Mouse (Mus musculus): ENCODE results near the gene Hoxd12. TPM values are rescaled to one million over a fixed set of nuclear protein-coding genes. Genes with fewer than 3 reads are reported as not detected.

Hoxd12 gene
- polyA plus RNA-seq, 1 experiment from 2014 or later: not detected

GRCm38 (mm10) chr2:74667191-74667841 lies 7.5 kb upstream of the Hoxd12 start:
- H3K27ac ChIP-seq (replicated peaks in 1 of 2; ENCODE audit: control insufficient read depth in 1 of 2, insufficient read depth in 1 of 2, low read depth in 2 of 2, low read length in 2 of 2): no peak overlapping the region
- H3K9ac ChIP-seq (ENCODE audit: low read length): no peak overlapping the region
- peak overlapping the region in 1 of 2 experiments; percentile 44; a peak in 2 of 4 replicates for H3K4me3 ChIP-seq (ENCODE audit: control insufficient read depth in 1 of 2, insufficient read depth in 1 of 2, low read depth in 1 of 2, low read length in 2 of 2)
- no peaks in the 10 kb centered on the region for H3K9me3 ChIP-seq (ENCODE audit: control insufficient read depth, low read length)
- no peaks in the 10 kb centered on the region for H3K36me3 ChIP-seq (ENCODE audit: control insufficient read depth, insufficient read depth, low read length)
- peaks cover 3 to 12% of the 10 kb centered on the region in 2 experiments; a peak in 3 of 4 replicates for H3K4me1 ChIP-seq (ENCODE audit: control insufficient read depth in 2 of 2, insufficient read depth in 2 of 2, low read length in 2 of 2)
- ATAC-seq (ENCODE audit: insufficient number of reproducible peaks, insufficient read depth, low FRiP score, low read depth): no peak
- H3K27me3 ChIP-seq (ENCODE audit: control insufficient read depth, insufficient read depth, low read length): peaks cover 97% of the 10 kb centered on the region
- 3% methylated on average over 36 of the region's 36 CpGs for WGBS
- 0 out of 2 replicates have a peak overlapping the region, but pooled peaks have one; percentile 75 for H3K4me2 ChIP-seq (ENCODE audit: low read length)

- H3K9ac ChIP-seq (ENCODE audit: low read length): no peak within 1 kb of the TSS
- H3K4me2 ChIP-seq (ENCODE audit: low read length): peak within 1 kb of the TSS; percentile 75
- no peaks in the 10 kb centered on the region for H3K9me3 ChIP-seq (ENCODE audit: control insufficient read depth, low read length)
- H3K27me3 ChIP-seq (ENCODE audit: control insufficient read depth, insufficient read depth, low read length): peaks cover 97% of the 10 kb centered on the region
- under 1% methylated on average over 18 of the region's 51 CpGs for WGBS
- H3K4me1 ChIP-seq (ENCODE audit: control insufficient read depth in 2 of 2, insufficient read depth in 2 of 2, low read length in 2 of 2): peaks cover 5 to 12% of the 10 kb centered on the region in 2 experiments
- H3K4me3 ChIP-seq (ENCODE audit: control insufficient read depth in 1 of 2, insufficient read depth in 1 of 2, low read depth in 1 of 2, low read length in 2 of 2): peak within 1 kb of the TSS; percentile 43 to 44
- no peaks in the 10 kb centered on the region for H3K36me3 ChIP-seq (ENCODE audit: control insufficient read depth, insufficient read depth, low read length)
- no peak; the same call in 1 of the 2 replicates for ATAC-seq (ENCODE audit: insufficient number of reproducible peaks, insufficient read depth, low FRiP score, low read depth)
- no peak within 1 kb of the TSS for H3K27ac ChIP-seq (replicated peaks in 1 of 2; ENCODE audit: control insufficient read depth in 1 of 2, insufficient read depth in 1 of 2, low read depth in 2 of 2, low read length in 2 of 2)
Observed at GRCm38 (mm10) chr2:74667842-74668357, 6.9 kb upstream of the Hoxd12 start, which contains the start of gene Hoxd13. Gene Hoxd13 (plus strand): TSS chr2:74668310.

- Histone ChIP-seq H3K9ac (ENCODE audit: low read length) (no peak overlapping the region), H3K4me1 (ENCODE audit: control insufficient read depth in 2 of 2, insufficient read depth in 2 of 2, low read length in 2 of 2) (peaks cover 5 to 12% of the 10 kb centered on the region in 2 experiments), H3K27ac (replicated peaks in 1 of 2; ENCODE audit: control insufficient read depth in 1 of 2, insufficient read depth in 1 of 2, low read depth in 2 of 2, low read length in 2 of 2) (no peak overlapping the region), H3K36me3 (ENCODE audit: control insufficient read depth, insufficient read depth, low read length) (no peaks in the 10 kb centered on the region), H3K27me3 (ENCODE audit: control insufficient read depth, insufficient read depth, low read length) (peaks cover 97% of the 10 kb centered on the region), H3K9me3 (ENCODE audit: control insufficient read depth, low read length) (no peaks in the 10 kb centered on the region), H3K4me2 (ENCODE audit: low read length) (peak overlapping the region; percentile 75), H3K4me3 (ENCODE audit: control insufficient read depth in 1 of 2, insufficient read depth in 1 of 2, low read depth in 1 of 2, low read length in 2 of 2) (peak overlapping the region; percentile 43 to 44)
- WGBS: under 1% methylated on average over 68 of the region's 74 CpGs
- no peak for ATAC-seq (ENCODE audit: insufficient number of reproducible peaks, insufficient read depth, low FRiP score, low read depth)
Observed at GRCm38 (mm10) chr2:74668370-74669229, 6.2 kb upstream of the Hoxd12 start.

- H3K36me3 ChIP-seq (ENCODE audit: control insufficient read depth, insufficient read depth, low read length): no peaks in the 10 kb centered on the region
- peaks cover 97% of the 10 kb centered on the region for H3K27me3 ChIP-seq (ENCODE audit: control insufficient read depth, insufficient read depth, low read length)
- no peak overlapping the region for H3K27ac ChIP-seq (replicated peaks in 1 of 2; ENCODE audit: control insufficient read depth in 1 of 2, insufficient read depth in 1 of 2, low read depth in 2 of 2, low read length in 2 of 2)
- H3K4me1 ChIP-seq (ENCODE audit: control insufficient read depth in 2 of 2, insufficient read depth in 2 of 2, low read length in 2 of 2): peaks cover 5 to 12% of the 10 kb centered on the region in 2 experiments
- no peak overlapping the region for H3K4me2 ChIP-seq (ENCODE audit: low read length)
- no peak overlapping the region for H3K4me3 ChIP-seq (ENCODE audit: control insufficient read depth in 1 of 2, insufficient read depth in 1 of 2, low read depth in 1 of 2, low read length in 2 of 2)
- H3K9ac ChIP-seq (ENCODE audit: low read length): no peak overlapping the region
- no peaks in the 10 kb centered on the region for H3K9me3 ChIP-seq (ENCODE audit: control insufficient read depth, low read length)
- no peak for ATAC-seq (ENCODE audit: insufficient number of reproducible peaks, insufficient read depth, low FRiP score, low read depth)
- 5% methylated on average over 3 of the region's 3 CpGs for WGBS
Observed at GRCm38 (mm10) chr2:74669230-74669578, 5.6 kb upstream of the Hoxd12 start.

- no peak overlapping the region for H3K4me2 ChIP-seq (ENCODE audit: low read length)
- H3K27ac ChIP-seq (replicated peaks in 1 of 2; ENCODE audit: control insufficient read depth in 1 of 2, insufficient read depth in 1 of 2, low read depth in 2 of 2, low read length in 2 of 2): no peak overlapping the region
- ATAC-seq (ENCODE audit: insufficient number of reproducible peaks, insufficient read depth, low FRiP score, low read depth): no peak
- no peak overlapping the region for H3K4me3 ChIP-seq (ENCODE audit: control insufficient read depth in 1 of 2, insufficient read depth in 1 of 2, low read depth in 1 of 2, low read length in 2 of 2)
- 2% methylated on average over 14 of the region's 14 CpGs for WGBS
- no peaks in the 10 kb centered on the region for H3K36me3 ChIP-seq (ENCODE audit: control insufficient read depth, insufficient read depth, low read length)
- peaks cover 5 to 12% of the 10 kb centered on the region in 2 experiments for H3K4me1 ChIP-seq (ENCODE audit: control insufficient read depth in 2 of 2, insufficient read depth in 2 of 2, low read length in 2 of 2)
- H3K9ac ChIP-seq (ENCODE audit: low read length): no peak overlapping the region
- H3K27me3 ChIP-seq (ENCODE audit: control insufficient read depth, insufficient read depth, low read length): peaks cover 97% of the 10 kb centered on the region
- H3K9me3 ChIP-seq (ENCODE audit: control insufficient read depth, low read length): no peaks in the 10 kb centered on the region
Observed at GRCm38 (mm10) chr2:74669650-74670235, 5.1 kb upstream of the Hoxd12 start.

- Histone ChIP-seq H3K27me3 (ENCODE audit: control insufficient read depth, insufficient read depth, low read length) (peaks cover 97% of the 10 kb centered on the region), H3K4me2 (ENCODE audit: low read length) (no peak overlapping the region), H3K36me3 (ENCODE audit: control insufficient read depth, insufficient read depth, low read length) (no peaks in the 10 kb centered on the region), H3K4me3 (ENCODE audit: control insufficient read depth in 1 of 2, insufficient read depth in 1 of 2, low read depth in 1 of 2, low read length in 2 of 2) (no peak overlapping the region), H3K4me1 (ENCODE audit: control insufficient read depth in 2 of 2, insufficient read depth in 2 of 2, low read length in 2 of 2) (peaks cover 5 to 12% of the 10 kb centered on the region in 2 experiments), H3K9me3 (ENCODE audit: control insufficient read depth, low read length) (no peaks in the 10 kb centered on the region), H3K27ac (replicated peaks in 1 of 2; ENCODE audit: control insufficient read depth in 1 of 2, insufficient read depth in 1 of 2, low read depth in 2 of 2, low read length in 2 of 2) (no peak overlapping the region), H3K9ac (ENCODE audit: low read length) (no peak overlapping the region)
- WGBS: 0% methylated on average over 3 of the region's 3 CpGs
- ATAC-seq (ENCODE audit: insufficient number of reproducible peaks, insufficient read depth, low FRiP score, low read depth): no peak
Observed at GRCm38 (mm10) chr2:74670632-74671188, 4.1 kb upstream of the Hoxd12 start.

GRCm38 (mm10) chr2:74671847-74672246 lies 3.0 kb upstream of the Hoxd12 start:
- peak overlapping the region; percentile 18; the same call in 1 of the 2 replicates for H3K4me2 ChIP-seq (ENCODE audit: low read length)
- 0 out of 4 replicates have a peak overlapping the region, but pooled peaks of 1 of the 2 experiments have one; percentile 37 for H3K4me3 ChIP-seq (ENCODE audit: control insufficient read depth in 1 of 2, insufficient read depth in 1 of 2, low read depth in 1 of 2, low read length in 2 of 2)
- 10% methylated on average over 5 of the region's 5 CpGs for WGBS

More at GRCm38 (mm10) chr2:74671847-74672246, 3.0 kb upstream of the Hoxd12 start:
- H3K9ac ChIP-seq (ENCODE audit: low read length): no peak overlapping the region
- H3K27me3 ChIP-seq (ENCODE audit: control insufficient read depth, insufficient read depth, low read length): peaks cover 98% of the 10 kb centered on the region
- no peaks in the 10 kb centered on the region for H3K9me3 ChIP-seq (ENCODE audit: control insufficient read depth, low read length)
- no peak for ATAC-seq (ENCODE audit: insufficient number of reproducible peaks, insufficient read depth, low FRiP score, low read depth)
- peaks cover 5 to 12% of the 10 kb centered on the region in 2 experiments for H3K4me1 ChIP-seq (ENCODE audit: control insufficient read depth in 2 of 2, insufficient read depth in 2 of 2, low read length in 2 of 2)
- no peak overlapping the region for H3K27ac ChIP-seq (replicated peaks in 1 of 2; ENCODE audit: control insufficient read depth in 1 of 2, insufficient read depth in 1 of 2, low read depth in 2 of 2, low read length in 2 of 2)
- H3K36me3 ChIP-seq (ENCODE audit: control insufficient read depth, insufficient read depth, low read length): no peaks in the 10 kb centered on the region
